Mouse (Mus musculus): ENCODE measurements around the gene Gm14444. TPM values are rescaled to one million over a fixed set of nuclear protein-coding genes. Genes with fewer than 3 reads are reported as not detected.
"Not testable (repeated sequence)": the region's sequence is repeated elsewhere in the genome, so short reads cannot be mapped to it uniquely, and the experiment has no call there.

Gm14444 gene
- polyA plus RNA-seq (2014; fragmentation: Nextera tagmentation; extraction: Ambion mirVana), result not detected in 2 replicates

- not testable (repeated sequence) for H3K4me3 ChIP-seq (ENCODE audit: low read depth, low read length); H3K4me2 ChIP-seq (replicated peaks; ENCODE audit: low read depth, low read length); H3K9ac ChIP-seq (ENCODE audit: low read depth, low read length); H3K27me3 ChIP-seq (ENCODE audit: control insufficient read depth, insufficient read depth, low read length); H3K4me1 ChIP-seq (replicated peaks; ENCODE audit: control insufficient read depth, insufficient read depth, low read length); ATAC-seq (ENCODE audit: low FRiP score); H3K36me3 ChIP-seq (ENCODE audit: control insufficient read depth, insufficient read depth, low read length); H3K27ac ChIP-seq (ENCODE audit: low read depth, low read length); H3K9me3 ChIP-seq (ENCODE audit: control insufficient read depth, low read length); DNase-seq (ENCODE audit: low spot score)
- 82% methylated on average over 1 of the region's 1 CpGs for WGBS
Observed at GRCm38 (mm10) chr2:175010022-175010421, at the start of gene Gm14444. Gm14444 (plus strand) TSS chr2:175010241.

DNA sequence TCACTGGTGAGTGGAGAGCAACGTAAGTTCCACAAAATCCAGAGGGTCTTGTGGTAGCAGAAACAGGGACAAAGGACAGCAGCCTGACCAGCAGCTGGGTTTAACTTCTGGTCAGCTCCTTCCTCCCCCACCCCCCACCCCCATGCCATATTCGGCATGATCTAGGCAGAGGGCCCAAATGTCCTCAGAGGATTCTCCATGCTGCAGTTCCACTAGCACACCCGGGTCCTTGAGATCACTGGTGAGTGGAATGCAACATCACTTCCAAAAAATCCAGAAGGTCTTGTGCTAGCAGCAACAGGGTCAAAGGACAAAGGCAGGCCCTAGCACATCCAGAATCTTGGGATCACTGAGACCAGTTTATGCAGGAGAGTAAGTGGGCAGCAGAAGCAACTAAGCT lies 44.6 kb upstream of the Gm14444 start:
- H3K9me3 ChIP-seq (ENCODE audit: control insufficient read depth, low read length); H3K9ac ChIP-seq (ENCODE audit: low read depth, low read length); DNase-seq (ENCODE audit: low spot score); H3K4me3 ChIP-seq (ENCODE audit: low read depth, low read length); H3K36me3 ChIP-seq (ENCODE audit: control insufficient read depth, insufficient read depth, low read length); H3K27me3 ChIP-seq (ENCODE audit: control insufficient read depth, insufficient read depth, low read length); H3K27ac ChIP-seq (ENCODE audit: low read depth, low read length); H3K4me2 ChIP-seq (replicated peaks; ENCODE audit: low read depth, low read length); H3K4me1 ChIP-seq (replicated peaks; ENCODE audit: control insufficient read depth, insufficient read depth, low read length): not testable (repeated sequence)
- WGBS, result 80% methylated on average over 3 of the region's 3 CpGs
- ATAC-seq (ENCODE audit: low FRiP score), result 0 out of 2 replicates have a peak, but pooled peaks have one; percentile 43

GRCm38 (mm10) chr2:175044268-175044667 lies 34.2 kb downstream of the Gm14444 start:
- not testable (repeated sequence) for H3K4me2 ChIP-seq (replicated peaks; ENCODE audit: low read depth, low read length); H3K4me1 ChIP-seq (replicated peaks; ENCODE audit: control insufficient read depth, insufficient read depth, low read length); H3K27me3 ChIP-seq (ENCODE audit: control insufficient read depth, insufficient read depth, low read length); H3K27ac ChIP-seq (ENCODE audit: low read depth, low read length); H3K4me3 ChIP-seq (ENCODE audit: low read depth, low read length); H3K9me3 ChIP-seq (ENCODE audit: control insufficient read depth, low read length); H3K9ac ChIP-seq (ENCODE audit: low read depth, low read length); H3K36me3 ChIP-seq (ENCODE audit: control insufficient read depth, insufficient read depth, low read length); DNase-seq (ENCODE audit: low spot score); ATAC-seq (ENCODE audit: low FRiP score)
- WGBS, result 96% methylated on average over 24 of the region's 27 CpGs

DNA sequence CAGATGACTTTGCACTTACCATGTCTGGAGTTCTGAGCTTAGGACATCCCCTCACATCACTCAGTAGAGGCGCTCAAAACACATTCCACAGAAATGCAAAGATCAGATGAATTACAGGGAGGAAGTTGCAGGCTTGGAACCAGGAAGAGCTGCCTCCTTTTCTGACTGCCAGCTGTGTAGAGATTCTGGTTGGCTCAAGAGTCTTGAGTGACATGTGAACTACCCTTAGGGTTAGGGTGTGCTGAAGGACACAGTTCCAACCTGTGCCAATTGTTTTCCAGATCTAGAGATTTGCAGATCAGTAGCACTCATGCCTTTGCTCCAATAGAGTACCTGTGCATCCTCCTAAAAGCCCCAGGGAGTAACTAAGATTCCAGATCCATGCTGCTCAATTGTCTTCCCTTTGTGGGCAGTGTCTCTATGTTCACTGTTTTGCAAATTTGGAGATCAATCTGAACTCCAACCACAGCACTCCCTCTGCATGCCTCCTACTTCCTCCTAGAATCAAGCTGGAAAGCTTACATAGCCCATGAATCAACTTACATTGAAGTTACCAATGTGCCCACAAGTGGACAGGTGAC lies 57.7 kb downstream of the Gm14444 start, which contains the start of gene Gm14393:
Gm14393 (minus strand) TSS at position 101 of the 581 bp plus-strand sequence.
- not testable (repeated sequence) for H3K4me2 ChIP-seq (replicated peaks; ENCODE audit: low read depth, low read length); DNase-seq (ENCODE audit: low spot score); H3K27me3 ChIP-seq (ENCODE audit: control insufficient read depth, insufficient read depth, low read length); ATAC-seq (ENCODE audit: low FRiP score); H3K27ac ChIP-seq (ENCODE audit: low read depth, low read length); H3K36me3 ChIP-seq (ENCODE audit: control insufficient read depth, insufficient read depth, low read length); H3K4me1 ChIP-seq (replicated peaks; ENCODE audit: control insufficient read depth, insufficient read depth, low read length); H3K4me3 ChIP-seq (ENCODE audit: low read depth, low read length); H3K9ac ChIP-seq (ENCODE audit: low read depth, low read length); H3K9me3 ChIP-seq (ENCODE audit: control insufficient read depth, low read length)
- 79% methylated on average over 1 of the region's 1 CpGs for WGBS

Other genes with a start within 250 kb of the Gm14444 start
- 9.5 and 9.8 TPM in 2 replicates for gene Edn3, start 249.6 kb upstream of the Gm14444 start, polyA plus RNA-seq (2014; fragmentation: Nextera tagmentation; extraction: Ambion mirVana)
- gene Gm14393, start 57.5 kb downstream of the Gm14444 start, polyA plus RNA-seq (2014; fragmentation: Nextera tagmentation; extraction: Ambion mirVana), result 0.36 and 0.69 TPM in 2 replicates
- 6.5 and 7.7 TPM in 2 replicates for gene Gm14399, start 131.8 kb downstream of the Gm14444 start, polyA plus RNA-seq (2014; fragmentation: Nextera tagmentation; extraction: Ambion mirVana)
- 0.78 and 0.88 TPM in 2 replicates for gene Gm14443, start 165.6 kb downstream of the Gm14444 start, polyA plus RNA-seq (2014; fragmentation: Nextera tagmentation; extraction: Ambion mirVana)
- 5.9 and 9.8 TPM in 2 replicates for gene Gm14391, start 196.7 kb downstream of the Gm14444 start, polyA plus RNA-seq (2014; fragmentation: Nextera tagmentation; extraction: Ambion mirVana)